Mouse (Mus musculus) natural killer cell, adult 2 months (primary cell): ENCODE data around the gene Nudt4.

Experiments
- DNase-seq, 2 experiments: peaks; one replicate each; pipeline ENCODE4 v3.0.0; 2022; ENCODE audit warnings: low spot score in 2 of 2

The Nudt4 gene

DNA sequence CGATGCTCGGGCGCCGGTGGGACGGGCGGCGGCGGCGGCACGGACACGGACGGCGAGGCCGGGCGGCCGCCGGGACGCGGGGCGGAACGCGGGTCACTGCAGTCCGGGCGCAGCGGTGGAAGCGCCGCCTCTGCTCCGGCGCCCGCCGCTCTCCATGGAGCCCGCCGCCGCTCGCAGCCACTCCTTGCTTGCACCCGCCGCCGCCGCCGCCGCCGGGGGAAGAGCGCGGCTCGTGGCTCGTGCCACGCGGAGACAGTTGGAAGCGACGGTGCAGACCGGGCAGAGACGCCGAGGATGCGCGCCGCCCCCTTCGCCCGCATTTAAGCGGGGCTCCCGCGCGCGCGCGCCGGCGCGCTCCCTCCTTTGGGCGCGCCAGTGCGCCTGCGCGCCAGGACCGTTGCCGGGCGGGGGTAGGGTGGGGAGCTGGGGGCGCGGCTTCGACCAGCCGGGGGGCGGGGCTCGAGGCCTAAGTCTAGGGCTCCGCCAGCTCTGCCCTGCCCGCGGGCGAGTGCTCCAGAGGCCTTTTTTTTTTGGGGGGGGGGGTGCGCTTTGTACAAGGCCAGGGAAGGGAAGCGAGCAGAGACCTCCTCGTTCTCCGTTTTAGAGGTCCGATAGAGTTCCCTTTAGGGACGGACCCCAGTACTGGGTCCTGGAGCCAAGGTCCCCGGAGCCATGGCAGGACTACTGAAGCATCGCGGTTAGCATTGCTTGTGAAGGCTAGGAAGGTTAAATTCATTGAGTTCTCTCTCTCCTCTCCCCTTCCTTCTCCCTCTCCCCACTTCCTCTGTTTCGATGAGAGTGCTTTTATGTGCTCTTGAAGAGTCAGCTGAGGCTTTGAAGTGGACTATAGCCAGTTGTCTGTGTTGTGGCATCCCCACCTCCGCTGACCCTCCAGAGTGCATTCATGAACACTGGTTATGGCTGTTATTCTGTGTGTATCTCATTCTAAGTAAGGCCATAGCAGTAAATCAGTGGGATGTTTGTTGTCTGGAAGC is at the start of gene Nudt4:
Gene Nudt4, minus strand, starts transcription at position 296 of the 995 bp plus-strand sequence.
- DNase-seq, result peak; percentile 65 to 79

DNA sequence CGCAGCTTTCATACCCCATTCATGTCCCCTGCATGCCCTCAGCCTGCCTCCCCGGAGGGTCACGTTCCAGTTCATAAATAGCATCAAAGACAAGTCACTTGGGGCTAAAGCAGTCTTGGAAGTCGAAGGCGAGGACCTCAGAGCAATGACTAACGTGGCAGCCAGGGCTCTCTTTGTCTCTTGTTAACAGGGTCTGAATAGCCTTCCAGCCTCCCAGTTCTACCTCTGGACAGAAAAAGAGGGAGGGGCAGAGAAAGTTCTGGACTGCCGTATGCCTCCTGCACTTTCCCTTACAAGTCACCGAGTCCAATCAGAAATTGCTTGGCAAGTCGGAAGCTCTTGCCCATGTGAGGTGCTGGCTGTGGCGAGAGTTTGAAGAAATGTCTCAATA is 47.4 kb upstream of the Nudt4 start:
- DNase-seq, result no peak

DNA sequence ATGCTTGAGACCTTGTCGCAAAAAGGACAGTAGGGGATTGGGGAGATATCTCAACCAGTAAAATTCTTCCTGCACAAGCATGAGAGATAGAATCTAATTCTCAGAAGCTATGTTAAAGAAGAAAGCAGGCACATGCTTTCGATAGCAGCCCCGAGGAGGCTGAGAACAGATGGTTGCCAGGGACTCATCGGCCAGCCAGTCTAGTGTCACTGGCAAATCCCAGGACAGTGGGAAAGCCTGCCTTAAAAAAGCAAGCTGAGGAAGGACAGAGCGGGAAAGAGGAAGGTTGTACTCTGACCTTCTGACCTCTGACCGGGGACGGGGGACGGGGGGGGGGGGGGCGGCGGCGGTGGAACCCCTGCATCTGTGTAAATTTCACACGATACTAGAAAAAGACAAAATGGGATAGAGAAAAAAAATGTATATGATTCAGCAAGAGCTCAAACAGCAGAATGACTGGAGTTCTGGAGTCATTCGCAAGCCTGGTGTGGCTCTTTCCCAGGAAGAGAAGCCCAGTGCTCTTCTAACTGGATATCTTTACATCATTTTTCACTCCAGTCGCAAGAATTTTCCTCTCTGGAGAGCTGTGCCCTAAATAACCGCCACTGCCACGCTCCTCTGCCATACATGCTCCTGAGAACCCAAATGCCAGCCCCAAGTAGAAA is 46.9 kb upstream of the Nudt4 start:
- DNase-seq, result no peak

DNA sequence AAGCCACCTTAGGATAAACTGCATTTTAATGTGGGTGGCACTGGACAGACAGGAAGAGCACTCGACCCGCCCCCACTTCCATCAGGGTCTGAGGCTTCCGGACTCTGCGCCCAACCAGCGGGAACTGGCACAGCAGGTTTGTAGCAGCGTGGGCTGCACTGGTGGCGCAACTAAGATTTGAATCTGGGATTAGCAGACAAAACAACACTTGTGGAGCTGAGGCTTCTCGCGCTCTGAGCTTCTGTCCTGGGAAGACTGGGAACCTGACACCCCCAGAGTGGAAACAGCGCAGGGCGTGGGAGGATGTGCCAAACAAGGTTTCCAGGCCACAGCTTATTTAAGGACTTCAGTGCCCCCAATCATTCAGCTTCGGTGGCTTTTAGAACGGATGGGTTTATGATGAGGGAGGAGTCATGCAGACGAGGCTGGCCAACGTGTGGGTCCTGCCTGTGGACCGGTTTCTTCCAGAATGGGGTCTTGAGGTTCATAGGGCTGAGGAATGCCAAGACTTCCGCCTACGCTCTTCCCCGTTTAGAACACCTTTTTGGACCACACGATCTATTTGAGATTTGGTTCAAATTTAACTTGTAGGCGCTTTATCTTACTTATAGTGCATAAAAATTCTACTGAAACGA is 41.1 kb upstream of the Nudt4 start:
- no peak for DNase-seq

DNA sequence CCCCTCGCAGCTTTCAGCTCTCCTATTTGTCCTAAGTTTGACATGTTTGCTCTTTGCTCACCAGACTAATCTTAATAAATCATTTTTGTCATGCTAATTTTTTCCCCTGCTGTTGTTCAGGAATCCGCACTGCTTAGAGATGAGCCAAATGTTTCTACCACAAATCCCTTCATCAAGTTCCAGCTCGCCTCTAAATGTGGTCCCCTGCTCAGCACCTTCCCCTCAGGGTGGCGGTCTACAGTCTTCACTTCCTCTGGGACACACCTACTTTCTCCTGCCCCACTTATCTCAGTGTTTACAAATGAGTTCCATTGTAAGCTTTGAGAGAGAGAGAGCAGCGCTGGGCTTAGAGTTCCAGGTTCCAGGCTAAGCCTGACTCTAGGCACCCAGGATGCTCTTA is 36.6 kb upstream of the Nudt4 start:
- DNase-seq, result no peak

DNA sequence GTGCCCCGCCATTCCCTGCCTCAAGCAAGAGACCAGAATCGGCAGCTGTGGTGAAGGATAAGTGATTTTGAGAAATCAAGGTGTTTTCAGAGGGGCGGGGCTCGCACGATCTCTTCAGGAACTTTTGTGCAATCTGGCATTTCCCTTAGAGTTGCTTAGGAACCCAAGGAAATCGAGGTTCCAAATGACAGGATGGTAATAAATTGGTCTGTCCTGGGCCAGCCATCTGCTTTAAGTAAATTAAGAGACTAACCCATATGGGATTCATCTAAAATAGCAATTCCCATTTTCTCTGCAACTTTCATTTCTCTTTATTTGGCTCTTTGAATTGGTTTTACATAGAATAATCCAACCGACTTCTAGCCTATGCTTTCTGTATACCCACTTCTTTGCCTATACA is 35.8 kb upstream of the Nudt4 start:
- DNase-seq, result no peak

DNA sequence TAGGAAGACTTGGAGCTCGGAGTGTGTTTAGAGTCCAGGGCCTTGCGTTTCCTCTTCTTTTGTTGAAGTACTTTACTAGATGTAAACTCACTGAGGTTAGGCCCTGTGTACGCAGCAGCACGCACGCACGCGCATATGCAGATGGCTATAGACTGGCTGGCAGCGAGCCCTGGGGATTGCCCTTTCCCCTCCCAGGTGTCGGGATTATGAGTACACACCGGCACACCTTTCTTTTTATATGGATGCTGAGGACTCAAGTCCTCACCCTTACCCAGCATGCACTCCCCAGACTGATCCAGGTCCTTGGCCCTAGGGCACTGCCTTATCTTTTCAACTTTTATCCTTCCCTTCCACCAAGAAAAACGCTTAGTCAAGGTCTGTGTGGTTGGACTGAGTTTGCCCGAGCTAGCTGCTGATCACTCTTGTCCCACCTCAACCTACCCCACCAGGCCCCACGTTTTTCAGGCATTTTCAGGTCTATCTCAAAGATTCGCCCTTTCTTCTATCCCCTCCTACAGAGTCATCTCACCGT is 34.2 kb upstream of the Nudt4 start:
- DNase-seq, result no peak

DNA sequence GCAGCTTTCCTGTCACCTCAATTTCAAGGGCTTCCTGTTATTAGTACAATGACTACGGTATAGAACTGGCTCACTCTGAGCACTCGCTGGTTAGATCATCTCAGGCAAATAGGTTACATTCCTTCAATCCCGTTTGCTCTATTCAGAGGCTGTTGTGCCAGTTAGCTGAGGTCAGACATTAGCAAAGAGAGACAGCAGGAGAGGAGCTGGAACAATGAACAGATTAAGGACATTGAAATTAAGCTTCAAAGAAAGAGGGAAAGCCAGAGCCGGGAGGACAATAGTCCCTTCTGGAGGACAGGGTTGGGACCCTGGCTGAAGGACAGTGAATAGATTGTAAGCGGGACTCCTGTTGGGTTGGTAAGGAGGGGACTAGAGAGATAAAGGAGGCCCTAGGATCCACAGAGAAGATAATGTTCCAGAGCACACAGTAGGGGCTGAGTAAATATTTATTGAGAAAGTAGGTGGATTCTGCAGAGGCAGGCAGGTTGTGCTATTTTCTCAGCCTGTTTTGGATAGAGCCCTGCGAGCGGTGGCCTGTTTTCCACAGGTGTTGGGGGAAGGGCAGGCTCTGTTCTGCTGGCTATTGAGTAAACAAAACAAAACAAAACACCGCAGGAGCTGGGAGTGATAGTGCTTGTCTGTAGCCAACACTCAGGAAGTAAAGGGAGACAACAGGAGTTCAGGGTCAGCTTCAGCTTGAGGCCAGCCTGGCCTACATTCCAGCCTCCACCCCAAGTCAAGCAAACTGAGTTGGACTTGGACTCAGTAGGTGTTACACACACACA is 32.1 kb upstream of the Nudt4 start:
- no peak for DNase-seq

DNA sequence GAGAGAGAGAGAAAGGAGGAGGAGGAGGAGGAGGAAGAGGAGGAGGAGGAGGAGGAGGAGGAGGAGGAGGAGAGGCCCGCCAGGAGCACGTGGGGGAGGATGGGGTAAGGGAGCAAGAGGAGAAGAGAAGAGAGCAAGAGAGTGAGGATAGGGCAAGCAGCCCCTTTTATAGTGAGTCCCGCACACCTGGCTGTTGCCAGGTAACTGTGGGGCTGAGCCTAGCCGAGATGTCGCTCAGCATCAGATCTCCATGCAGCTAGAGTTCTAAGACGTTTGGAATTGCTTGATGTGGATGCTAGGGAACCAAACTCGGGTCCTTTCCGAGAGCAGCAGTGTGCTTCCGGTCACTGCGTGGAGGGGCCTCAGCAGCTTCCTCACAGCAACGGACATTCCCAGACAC is 30.5 kb upstream of the Nudt4 start:
- no peak for DNase-seq

DNA sequence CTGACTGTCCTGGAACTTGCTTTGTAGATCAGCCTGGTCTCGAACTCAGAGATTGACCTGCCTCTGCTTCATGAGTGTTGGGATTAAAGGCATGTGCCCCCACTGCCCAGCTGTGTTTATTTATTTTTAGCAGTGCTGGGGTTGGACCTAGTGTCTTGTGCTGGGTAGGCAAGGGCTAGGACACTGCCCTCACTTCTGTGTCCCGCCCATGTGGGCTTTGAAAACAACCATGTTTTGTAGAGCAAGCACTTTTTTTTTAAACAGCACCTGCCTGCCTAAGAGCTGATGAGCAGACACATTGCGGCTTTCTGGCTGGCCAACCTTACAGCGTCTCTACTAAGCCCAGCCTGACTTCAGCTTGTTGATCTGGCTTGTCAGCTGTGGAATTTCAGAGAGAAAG is 27.3 kb upstream of the Nudt4 start:
- DNase-seq, result no peak

DNA sequence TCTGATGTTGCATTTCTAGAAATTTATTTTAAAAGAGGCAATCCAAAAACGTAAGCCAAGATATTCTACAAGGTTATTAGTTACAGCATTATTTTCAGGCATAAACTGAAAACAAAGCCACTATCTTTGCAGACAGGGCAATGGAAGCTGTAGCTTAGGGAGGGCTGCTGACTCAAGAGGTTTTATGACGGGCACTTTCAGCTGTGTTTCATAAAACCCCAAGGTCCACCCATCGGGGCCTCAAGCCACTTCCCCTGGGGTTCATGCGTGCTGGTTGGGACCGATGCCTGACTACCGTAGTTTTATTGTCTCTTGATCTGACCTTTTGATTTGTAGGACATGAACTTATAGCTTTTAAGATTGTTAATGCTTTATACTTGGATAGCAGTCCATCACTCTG is 26.2 kb upstream of the Nudt4 start:
- DNase-seq, result no peak

DNA sequence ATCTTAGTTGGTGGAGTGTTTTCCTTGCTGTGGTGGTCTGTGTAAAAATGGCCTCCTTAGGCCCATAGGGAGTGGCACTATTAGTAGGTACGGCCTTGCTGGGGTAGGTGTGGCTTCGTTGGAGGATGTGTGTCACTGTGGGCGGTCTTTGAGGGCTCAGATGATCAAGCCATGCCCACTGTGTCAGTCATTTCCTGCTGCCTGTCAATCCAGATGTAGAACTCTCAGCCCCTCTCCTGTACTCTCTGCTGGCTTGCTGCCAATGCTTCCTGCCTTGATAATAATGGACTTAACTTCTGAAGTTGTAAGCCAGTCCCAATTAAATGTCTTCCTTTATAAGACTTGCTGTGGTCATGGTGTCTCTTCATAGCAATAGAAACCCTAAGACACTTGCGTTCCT is 25.2 kb upstream of the Nudt4 start:
- no peak for DNase-seq

DNA sequence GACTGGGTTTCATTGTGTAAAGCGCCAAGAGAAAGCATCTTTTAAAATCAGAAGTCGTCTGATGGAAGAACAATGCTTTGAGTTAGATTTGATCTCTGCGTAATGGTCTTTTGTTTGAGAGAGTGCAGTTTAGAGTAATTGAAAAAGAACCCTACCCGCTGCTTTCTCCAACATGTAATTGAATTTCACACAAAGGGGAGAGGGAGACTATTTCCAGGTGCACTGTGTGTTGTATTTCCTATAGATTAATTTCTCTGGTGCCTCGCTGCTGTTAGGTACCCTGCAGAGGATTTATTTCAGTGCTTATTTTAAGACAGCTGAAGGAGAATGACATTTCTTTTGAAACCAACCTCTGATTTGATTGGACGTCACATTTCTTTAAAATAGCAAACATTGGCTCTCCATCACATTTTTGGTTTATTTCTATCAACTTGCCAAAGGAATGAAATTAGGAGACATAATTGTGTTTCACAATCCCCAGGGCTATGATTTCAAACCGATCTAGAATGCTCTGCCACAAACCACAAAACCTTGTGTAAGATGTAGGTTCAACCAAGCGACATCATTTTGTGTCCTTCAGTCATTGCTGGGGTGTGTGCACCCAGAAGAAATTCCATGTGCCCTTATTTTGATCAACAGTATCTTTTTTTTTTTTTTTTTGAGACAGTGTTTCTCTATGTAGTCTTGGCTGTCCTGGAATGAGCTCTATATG is 23.7 kb upstream of the Nudt4 start:
- no peak for DNase-seq

DNA sequence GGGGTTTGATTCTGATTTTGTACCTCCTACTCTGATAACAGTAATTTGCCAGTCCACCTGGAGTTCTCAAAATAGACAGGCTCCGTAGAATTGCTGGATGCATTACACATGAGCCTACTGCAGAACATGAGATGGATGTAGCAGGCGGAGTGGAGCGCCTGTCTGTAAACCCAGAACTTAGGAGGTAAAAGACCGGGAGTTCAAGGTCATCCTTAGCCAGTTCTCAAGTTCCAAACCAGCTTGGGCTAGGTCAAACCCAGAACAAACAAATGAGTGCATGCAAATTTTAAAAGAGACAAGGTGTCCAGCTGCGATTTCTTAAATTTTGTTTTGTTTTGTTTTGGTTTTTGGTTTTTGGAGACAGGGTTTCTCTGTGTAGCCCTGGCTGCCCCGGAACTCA is 21.6 kb upstream of the Nudt4 start:
- DNase-seq, result no peak

DNA sequence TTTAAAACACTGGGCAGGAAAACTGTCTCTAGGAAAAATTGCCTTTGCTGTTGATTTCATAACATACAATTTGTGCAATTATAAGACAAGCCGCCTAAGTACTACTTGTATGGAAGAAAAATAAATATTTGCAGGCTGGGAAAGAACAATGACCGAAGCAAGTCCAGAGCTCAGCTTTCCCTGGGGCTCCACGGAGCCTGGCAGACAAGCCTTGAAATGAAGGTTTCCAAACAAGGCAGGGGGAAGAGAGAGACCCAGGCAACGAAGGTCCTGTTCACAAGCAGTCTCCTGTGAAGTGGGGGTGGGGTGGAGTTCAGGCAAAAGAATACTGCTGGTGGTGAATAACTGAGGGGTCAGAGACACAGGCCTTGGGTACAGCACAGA is 13.6 kb upstream of the Nudt4 start:
- DNase-seq, result no peak

DNA sequence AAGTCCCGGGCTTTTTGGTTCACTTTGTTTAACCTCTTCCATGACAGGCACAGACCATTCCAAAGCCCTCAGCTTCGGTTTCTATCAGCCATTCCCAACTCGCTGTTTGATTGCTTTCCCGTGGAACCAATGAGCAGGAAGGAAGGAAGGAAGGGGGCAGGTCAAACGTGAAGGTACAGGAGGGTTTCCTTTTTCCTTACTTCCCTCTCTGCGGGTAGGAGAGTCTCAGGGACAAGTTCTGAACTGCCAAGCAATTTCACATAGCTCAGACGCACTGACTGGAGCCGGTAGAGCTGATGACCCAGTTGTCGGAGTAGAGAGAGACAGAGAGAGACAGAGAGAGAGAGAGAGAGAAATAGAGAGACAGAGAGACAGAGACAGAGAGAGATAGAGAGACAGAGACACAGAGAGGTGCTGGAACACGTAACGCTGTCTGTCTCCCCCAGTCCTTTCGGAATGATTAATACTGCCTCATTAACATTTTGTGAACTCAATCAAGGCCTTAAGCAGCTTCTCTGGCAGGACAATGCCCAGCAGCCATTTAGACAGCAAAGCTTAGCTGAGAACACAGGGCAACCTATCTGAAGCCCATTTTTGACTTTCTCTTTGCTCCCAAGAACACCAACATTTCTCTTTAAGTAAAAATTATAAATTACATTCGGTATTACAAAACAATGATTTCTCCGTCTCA is 13.1 kb upstream of the Nudt4 start:
- DNase-seq, result no peak

DNA sequence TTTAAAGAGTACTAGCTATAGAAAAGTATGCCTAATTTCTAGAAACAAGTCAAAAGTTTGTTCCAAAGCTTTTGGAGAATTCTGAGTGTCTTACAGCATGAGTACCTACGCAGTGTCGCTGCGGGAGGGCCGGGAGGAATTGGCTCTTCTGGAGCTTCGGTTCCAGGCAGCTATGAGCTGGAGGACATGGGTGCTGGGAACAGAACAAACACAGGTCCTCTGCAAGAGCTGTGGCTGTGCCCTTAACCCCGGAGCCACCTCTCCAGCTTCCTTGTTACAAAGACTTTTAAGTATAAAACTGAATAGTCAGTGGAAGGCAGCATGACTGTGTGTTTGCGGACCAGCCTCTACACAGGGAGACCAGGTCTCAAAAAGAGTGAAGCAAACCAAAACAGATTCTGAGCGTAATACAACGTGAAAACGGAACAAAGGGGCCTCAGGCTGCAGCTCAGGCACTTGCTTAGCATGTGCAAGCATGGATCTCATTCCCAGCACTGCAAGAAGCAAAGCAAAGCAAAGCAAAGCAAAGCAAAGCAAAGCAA is 12.0 kb upstream of the Nudt4 start:
- DNase-seq, result no peak

DNA sequence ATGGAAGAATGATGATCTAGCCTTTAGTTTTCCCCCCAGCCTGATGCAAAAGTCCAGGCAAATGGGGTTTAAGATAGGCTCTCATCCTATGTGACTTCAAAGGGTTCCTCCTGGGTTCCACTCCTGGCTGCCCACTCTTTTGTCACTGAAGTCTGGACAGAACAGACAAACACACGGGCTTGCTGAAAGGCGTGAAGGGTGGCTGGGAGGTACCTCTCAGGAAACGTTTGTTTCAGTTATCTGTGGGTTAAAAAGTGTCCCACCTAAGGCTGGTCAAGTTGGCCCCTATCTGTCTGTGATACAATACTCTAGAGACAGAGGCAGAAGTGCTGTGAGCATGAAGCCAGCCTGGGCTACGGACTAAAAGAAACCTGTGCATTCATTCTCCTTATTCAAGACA is 11.0 kb upstream of the Nudt4 start:
- no peak for DNase-seq

DNA sequence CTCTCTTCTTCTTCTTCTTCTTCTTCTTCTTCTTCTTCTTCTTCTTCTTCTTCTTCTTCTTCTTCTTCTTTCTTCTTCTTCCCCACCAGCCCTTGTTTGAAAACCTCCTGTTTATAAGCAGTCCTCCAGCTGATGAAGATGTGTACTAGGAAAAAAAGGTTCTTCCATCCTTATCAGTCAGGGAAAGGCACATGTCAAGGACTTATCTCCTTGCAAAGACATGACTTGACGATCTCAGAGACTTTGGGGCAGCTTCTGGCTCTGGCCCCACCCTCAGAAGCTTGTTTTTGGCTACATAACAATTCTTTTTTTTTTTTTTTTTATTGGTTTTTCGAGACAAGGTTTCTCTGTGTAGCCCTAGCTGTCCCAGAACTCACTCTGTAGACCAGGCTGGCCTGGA is 5.5 kb upstream of the Nudt4 start:
- no peak for DNase-seq

DNA sequence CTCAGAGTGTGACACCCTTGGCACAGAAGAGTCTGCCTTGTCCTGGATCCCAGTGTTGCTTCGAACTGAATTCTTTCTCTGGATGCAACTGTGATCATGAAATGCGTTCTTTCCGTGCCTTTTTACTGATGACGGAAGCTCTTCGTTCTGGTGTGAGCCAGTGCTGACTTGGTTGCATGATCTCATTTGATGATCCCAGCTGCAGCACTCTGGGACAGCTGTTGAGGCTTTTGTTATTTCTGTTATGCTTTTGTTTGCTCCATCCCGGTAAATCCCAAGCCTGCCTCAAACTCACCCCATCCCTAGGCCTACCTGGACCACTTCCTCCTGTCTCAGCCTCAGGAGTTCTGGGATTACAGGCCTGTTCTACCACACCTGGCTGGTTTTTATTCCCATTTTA is 4.1 kb upstream of the Nudt4 start:
- DNase-seq, result no peak
